Comparison of ENCODE assay signal across 7 mouse cellular contexts in genomic region chr7:84594087-84594916, GRCm38 (mm10). TPM values are rescaled to one million over a fixed set of nuclear protein-coding genes. Genes with fewer than 3 reads are reported as not detected.
DNase-seq lines count a peak whose midpoint lies in the region; ATAC-seq and TF ChIP-seq lines count a peak whose summit lies in the region.

No protein-coding gene starts in this region.

- H3K9me3 ChIP-seq in ES-Bruce4 (replicated peaks; ENCODE audit: control insufficient read depth, insufficient read depth, low read length, poor library complexity, severe bottlenecking): no peaks in the 10 kb centered on the region
- H3K9me3 ChIP-seq in embryonic facial prominence, embryonic 15.5 days (replicated peaks): no peaks in the 10 kb centered on the region
- H3K9me3 ChIP-seq in hindbrain, embryonic 11.5 days (ENCODE audit: control insufficient read depth, low read length): no peaks in the 10 kb centered on the region
- no peaks in the 10 kb centered on the region for H3K9me3 ChIP-seq in stomach, embryonic 14.5 days (ENCODE audit: control insufficient read depth, low read depth, low read length)

- no peak for ATAC-seq in embryonic facial prominence, embryonic 15.5 days (ENCODE audit: insufficient number of reproducible peaks, low FRiP score, low TSS enrichment, low read depth)
- ATAC-seq in hindbrain, embryonic 11.5 days (ENCODE audit: low FRiP score): peak; percentile 72
- ATAC-seq in stomach, embryonic 14.5 days (ENCODE audit: insufficient number of reproducible peaks, insufficient read depth, low FRiP score, low read depth): peak; percentile 42; the same call in 1 of the 2 replicates

- H3K4me2 ChIP-seq in embryonic facial prominence, embryonic 15.5 days (replicated peaks): peak overlapping the region; percentile 35
- no peak overlapping the region for H3K4me2 ChIP-seq in hindbrain, embryonic 11.5 days (replicated peaks; ENCODE audit: low read depth, low read length)
- H3K4me2 ChIP-seq in stomach, embryonic 14.5 days (replicated peaks; ENCODE audit: low read depth, low read length): no peak overlapping the region

- TF ChIP-seq POLR2A in ES-Bruce4 (IDR thresholded peaks at IDR 0.05; ENCODE audit: insufficient read depth, low read length): no peak
- no peak for TF ChIP-seq POLR2A in bone marrow, adult 2 months (IDR thresholded peaks at IDR 0.05; ENCODE audit: borderline replicate concordance, control insufficient read depth, low read depth, low read length)

- H3K9ac ChIP-seq in ES-Bruce4 (ENCODE audit: low read depth, poor library complexity, severe bottlenecking): no peak overlapping the region
- no peak overlapping the region for H3K9ac ChIP-seq in embryonic facial prominence, embryonic 15.5 days
- no peak overlapping the region for H3K9ac ChIP-seq in hindbrain, embryonic 11.5 days (ENCODE audit: low read depth, low read length)
- H3K9ac ChIP-seq in stomach, embryonic 14.5 days (replicated peaks; ENCODE audit: low read depth, low read length): no peak overlapping the region

- 35% methylated on average over 8 of the region's 8 CpGs for WGBS in bone marrow, adult 2 months
- 42% methylated on average over 8 of the region's 8 CpGs for WGBS in embryonic facial prominence, embryonic 15.5 days
- WGBS in hindbrain, embryonic 11.5 days: 56% methylated on average over 8 of the region's 8 CpGs
- 48% methylated on average over 8 of the region's 8 CpGs for WGBS in stomach, embryonic 14.5 days

- peak; percentile 29 for TF ChIP-seq CTCF in ES-Bruce4 (IDR thresholded peaks at IDR 0.05; ENCODE audit: low read depth, low read length)
- TF ChIP-seq CTCF in bone marrow, adult 2 months (IDR thresholded peaks at IDR 0.05; ENCODE audit: control insufficient read depth, insufficient read depth, low read length): peak; percentile 33

- no peaks in the 10 kb centered on the region for H3K4me1 ChIP-seq in ES-Bruce4 (ENCODE audit: control insufficient read depth, insufficient read depth, low read length)
- H3K4me1 ChIP-seq in bone marrow, adult 2 months (ENCODE audit: control insufficient read depth, insufficient read depth, low read length): no peaks in the 10 kb centered on the region
- no peaks in the 10 kb centered on the region for H3K4me1 ChIP-seq in embryonic facial prominence, embryonic 15.5 days
- H3K4me1 ChIP-seq in hindbrain, embryonic 11.5 days (replicated peaks; ENCODE audit: control insufficient read depth, insufficient read depth, low read length): no peaks in the 10 kb centered on the region
- H3K4me1 ChIP-seq in stomach, embryonic 14.5 days (ENCODE audit: control insufficient read depth, insufficient read depth, low read length): no peaks in the 10 kb centered on the region

- peak; percentile 78 for DNase-seq in hindbrain, embryonic 11.5 days (ENCODE audit: low spot score)
- peak; percentile 31 to 54 for DNase-seq in layer of hippocampus, postnatal 14 days (ENCODE audit: low spot score in 2 of 2)
- peak; percentile 73 for DNase-seq in mesoderm, embryonic 11.5 days (ENCODE audit: low read depth, low spot score)

- H3K27me3 ChIP-seq in ES-Bruce4 (ENCODE audit: control insufficient read depth, insufficient read depth, low read length, poor library complexity, severe bottlenecking): no peaks in the 10 kb centered on the region
- H3K27me3 ChIP-seq in embryonic facial prominence, embryonic 15.5 days: no peaks in the 10 kb centered on the region
- H3K27me3 ChIP-seq in hindbrain, embryonic 11.5 days (ENCODE audit: control insufficient read depth, insufficient read depth, low read length): no peaks in the 10 kb centered on the region
- no peaks in the 10 kb centered on the region for H3K27me3 ChIP-seq in stomach, embryonic 14.5 days (ENCODE audit: control insufficient read depth, insufficient read depth, low read length)

- H3K4me3 ChIP-seq in ES-Bruce4 (ENCODE audit: low read depth, low read length): no peak overlapping the region
- H3K4me3 ChIP-seq in bone marrow, adult 2 months (replicated peaks; ENCODE audit: control insufficient read depth, low read depth, low read length): no peak overlapping the region
- no peak overlapping the region for H3K4me3 ChIP-seq in embryonic facial prominence, embryonic 15.5 days (replicated peaks)
- H3K4me3 ChIP-seq in hindbrain, embryonic 11.5 days (ENCODE audit: low read depth, low read length): no peak overlapping the region
- H3K4me3 ChIP-seq in stomach, embryonic 14.5 days (ENCODE audit: low read depth, low read length): no peak overlapping the region

- H3K27ac ChIP-seq in ES-Bruce4 (ENCODE audit: insufficient read depth, low read length): no peak overlapping the region
- H3K27ac ChIP-seq in bone marrow, adult 2 months (ENCODE audit: control insufficient read depth, insufficient read depth, low read depth, low read length, poor library complexity): no peak overlapping the region
- H3K27ac ChIP-seq in embryonic facial prominence, embryonic 15.5 days (replicated peaks): no peak overlapping the region
- H3K27ac ChIP-seq in hindbrain, embryonic 11.5 days (ENCODE audit: low read depth, low read length): no peak overlapping the region
- no peak overlapping the region for H3K27ac ChIP-seq in stomach, embryonic 14.5 days (ENCODE audit: low read length)

- TF ChIP-seq EP300 in ES-Bruce4 (IDR thresholded peaks at IDR 0.05; ENCODE audit: insufficient read depth, low read depth, low read length): no peak

- no peaks in the 10 kb centered on the region for H3K36me3 ChIP-seq in ES-Bruce4 (ENCODE audit: control insufficient read depth, insufficient read depth, low read length, poor library complexity, severe bottlenecking)
- no peaks in the 10 kb centered on the region for H3K36me3 ChIP-seq in embryonic facial prominence, embryonic 15.5 days
- H3K36me3 ChIP-seq in hindbrain, embryonic 11.5 days (ENCODE audit: control insufficient read depth, insufficient read depth, low read length): no peaks in the 10 kb centered on the region
- H3K36me3 ChIP-seq in stomach, embryonic 14.5 days (ENCODE audit: control insufficient read depth, insufficient read depth, low read length): no peaks in the 10 kb centered on the region

RNA-seq across cellular contexts. Expression of gene Fah, which starts 12.2 kb away (rescaled TPM):
- polyA plus RNA-seq in ES-Bruce4 (2011; ENCODE audit: insufficient read depth, insufficient read length, low read depth, missing spikeins): 23.8 and 24.6 TPM in 2 replicates
- 3.3 and 16.6 TPM in 2 replicates for polyA plus RNA-seq in bone marrow, adult 2 months (2011; ENCODE audit: insufficient read depth, insufficient read length, low replicate concordance, missing spikeins)
- polyA plus RNA-seq in embryonic facial prominence, embryonic 15.5 days (2015; fragmentation: Nextera tagmentation; extraction: Ambion mirVana): 6.0 and 6.8 TPM in 2 replicates
- 3.5 and 4.0 TPM in 2 replicates for polyA plus RNA-seq in hindbrain, embryonic 11.5 days (2014; fragmentation: Nextera tagmentation; extraction: Ambion mirVana)
- 10 to 100 TPM; 15.2 to 17.4 TPM for total RNA-seq in layer of hippocampus, postnatal 14 days (2021)
- 11.8 and 13.1 TPM in 2 replicates for polyA plus RNA-seq in stomach, embryonic 14.5 days (2014; fragmentation: Nextera tagmentation; extraction: Ambion mirVana)
